Mouse (Mus musculus) layer of hippocampus, adult 2 months (tissue): ENCODE data around the gene Lipi. TPM values are rescaled to one million over a fixed set of nuclear protein-coding genes. Genes with fewer than 3 reads are reported as not detected.

Source experiments
- DNase-seq, 2 experiments: peaks; one replicate each; pipeline ENCODE4 v3.0.0; 2022; ENCODE audit warnings: low spot score in 2 of 2
- H3K27ac ChIP-seq: fragments of 200-600 bp; 2 replicates; pipeline ENCODE4 v1.8.1; 2022
- H3K4me3 ChIP-seq: fragments of 200-600 bp; 2 replicates; pipeline ENCODE4 v1.8.1; 2022; ENCODE audit warnings: mild to moderate bottlenecking
- CTCF ChIP-seq: fragments of 200-600 bp; conservative IDR thresholded peaks from 2 replicates; pipeline ENCODE4 v1.8.1; 2022; ENCODE audit warnings: antibody characterized with exemption, mild to moderate bottlenecking, moderate library complexity
- total RNA-seq, 2 experiments: library from RNA; stranded (reverse); gene quantifications; 2 replicates each; pipeline ENCODE4 v1.2.3; 2021

The Lipi gene
- total RNA-seq, 2 experiments from 2014 or later, result 0.17 TPM; not detected in 1

- no peak overlapping the region for H3K4me3 ChIP-seq
- DNase-seq, result no peak
- TF ChIP-seq CTCF, result no peak
- H3K27ac ChIP-seq, result no peak overlapping the region
Observed at GRCm38 (mm10) chr16:75496568-75496967, 89.3 kb downstream of the Lipi start.

Other genes starting within 250 kb of the Lipi start
- 1 to 10 TPM; 6.1 to 7.7 TPM for gene Rbm11, start 6.8 kb upstream of the Lipi start, total RNA-seq
- gene Hspa13, start 181.0 kb upstream of the Lipi start, total RNA-seq, result 10 to 100 TPM; 37.4 to 37.8 TPM